Mouse (Mus musculus) lung, adult 2 months (tissue): ENCODE measurements at regions not wholly inside any gene's neighbourhood (a gene's known extent, or its start where the extent isn't known, plus 50 kb on each side); places are given as distances from the start of the nearest gene placed in this dataset.

Source experiments
- DNase-seq: peaks from one replicate; pipeline ENCODE4 v3.0.0; 2022
- H3K4me1 ChIP-seq: fragments of 200-500 bp; 2 replicates; pipeline ENCODE4 v1.6.1; 2011; ENCODE audit warnings: low read length; ENCODE audit not compliant: control insufficient read depth, insufficient read depth
- H3K4me3 ChIP-seq: fragments of 200-500 bp; replicated peaks from 2 replicates; pipeline ENCODE3; 2011; ENCODE audit warnings: low read depth, mild to moderate bottlenecking, control low read depth, low read length; ENCODE audit errors: extremely low read depth
- CTCF ChIP-seq: fragments of 200-500 bp; IDR thresholded peaks from 2 replicates; pipeline ENCODE4 v1.5.1; 2011; ENCODE audit warnings: mild to moderate bottlenecking, low read length, control low read depth; ENCODE audit not compliant: insufficient read depth
- POLR2A ChIP-seq: fragments of 200-500 bp; IDR thresholded peaks from 2 replicates; pipeline ENCODE4 v1.6.1; 2011; ENCODE audit warnings: low read depth, mild to moderate bottlenecking, control low read depth, low read length, borderline replicate concordance; ENCODE audit errors: extremely low read depth
- WGBS: fragments of 180-500 bp; shearing (Covaris S2); methylation state at CpG from one replicate; pipeline ENCODE4 v1.1.7; 2018; 5-methylcytosine and 5-hydroxymethylcytosine counted together

DNA sequence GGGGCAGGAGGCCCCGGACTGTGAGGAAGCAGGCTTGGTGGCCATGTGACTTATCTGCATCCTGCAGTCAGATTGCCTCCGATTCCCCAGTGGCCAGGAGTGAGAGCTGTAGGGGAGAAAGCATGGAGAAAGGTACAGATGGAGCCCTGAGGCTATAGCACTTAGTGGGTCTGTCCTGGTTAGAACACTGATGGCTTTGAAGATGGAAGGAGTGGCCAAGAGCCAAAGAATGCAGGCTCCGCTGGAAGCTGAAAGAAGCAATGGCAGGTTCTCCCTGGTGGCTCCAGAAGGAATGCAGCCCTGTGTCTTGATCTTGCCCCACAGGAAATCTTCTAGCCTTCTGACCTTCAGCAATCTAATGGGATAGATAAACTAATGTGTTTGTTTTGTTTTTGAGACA, 926.3 kb downstream of the 4930447A16Rik start:
- TF ChIP-seq POLR2A (no peak), CTCF (no peak)
- 79% methylated on average over 3 of the region's 3 CpGs for WGBS
- H3K4me1 ChIP-seq, result no peaks in the 10 kb centered on the region
- no peak for DNase-seq
- H3K4me3 ChIP-seq, result no peak overlapping the region

DNA sequence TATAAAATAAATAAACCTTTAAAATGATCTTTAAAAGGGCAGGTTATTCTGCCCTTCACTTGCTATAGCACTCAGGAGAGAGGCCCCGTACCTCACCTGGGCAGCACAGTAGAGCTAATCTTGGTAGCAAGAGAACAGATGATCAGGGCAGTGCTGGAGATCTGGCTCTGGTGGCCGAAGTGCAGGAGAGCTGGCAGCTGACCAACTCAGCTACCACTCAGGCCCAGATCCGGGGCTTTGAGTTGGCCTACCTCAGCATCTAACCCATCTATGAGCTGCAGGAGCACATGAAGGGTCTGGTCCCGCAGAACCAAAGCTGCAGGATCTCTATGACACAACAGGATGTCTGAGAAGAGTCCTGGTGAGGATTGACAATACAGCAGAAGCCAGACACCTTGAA, 928.0 kb downstream of the 4930447A16Rik start:
- no peak for TF ChIP-seq CTCF
- no peak for TF ChIP-seq POLR2A
- 75% methylated on average over 4 of the region's 4 CpGs for WGBS
- DNase-seq, result no peak
- Histone ChIP-seq H3K4me1 (no peaks in the 10 kb centered on the region), H3K4me3 (no peak overlapping the region)

DNA sequence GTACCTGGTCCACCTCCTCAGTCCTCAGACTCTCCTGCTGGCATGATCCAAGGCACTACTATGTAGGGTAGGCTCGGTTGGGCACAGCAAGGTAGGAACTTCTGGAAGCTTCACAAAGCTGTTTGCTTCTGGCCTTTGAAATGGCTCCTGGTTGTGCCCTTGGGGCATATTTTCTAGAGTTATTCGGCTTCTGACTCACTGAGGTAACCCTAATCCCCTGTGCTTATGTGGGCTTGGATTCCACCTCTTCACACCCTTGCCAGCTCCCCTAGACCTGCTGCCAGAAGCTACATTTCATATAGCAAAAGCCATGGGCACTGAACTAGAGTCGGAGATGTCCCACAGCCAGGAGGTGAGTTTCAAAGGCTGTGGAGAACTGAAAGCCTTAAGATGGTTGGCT, 933.7 kb downstream of the 4930447A16Rik start:
- Histone ChIP-seq H3K4me1 (no peaks in the 10 kb centered on the region), H3K4me3 (no peak overlapping the region)
- TF ChIP-seq POLR2A, result no peak
- TF ChIP-seq CTCF, result no peak
- no peak for DNase-seq
- 85% methylated on average over 3 of the region's 3 CpGs for WGBS

DNA sequence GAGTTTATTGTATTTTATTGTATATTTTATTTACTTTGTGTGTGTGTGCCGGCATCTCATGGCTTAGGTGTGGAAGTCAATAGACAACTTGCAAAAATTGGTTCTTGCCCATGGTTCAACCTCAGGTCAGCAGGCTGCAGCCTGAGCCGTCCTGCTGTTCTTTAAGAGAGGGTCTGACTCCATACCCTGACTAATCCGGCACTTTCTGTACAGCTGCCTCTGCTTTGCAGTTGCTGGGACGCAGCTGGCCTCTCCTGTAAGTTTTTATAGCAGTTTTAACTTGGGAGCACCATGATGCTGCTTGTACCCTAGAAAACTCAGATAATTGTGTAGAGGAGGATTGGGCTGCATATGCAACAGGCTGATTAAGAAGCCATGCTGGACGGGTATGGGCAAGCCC, 938.2 kb downstream of the 4930447A16Rik start:
- Histone ChIP-seq H3K4me1 (no peaks in the 10 kb centered on the region), H3K4me3 (no peak overlapping the region)
- no peak for DNase-seq
- 91% methylated on average over 5 of the region's 5 CpGs for WGBS
- TF ChIP-seq POLR2A, result no peak

DNA sequence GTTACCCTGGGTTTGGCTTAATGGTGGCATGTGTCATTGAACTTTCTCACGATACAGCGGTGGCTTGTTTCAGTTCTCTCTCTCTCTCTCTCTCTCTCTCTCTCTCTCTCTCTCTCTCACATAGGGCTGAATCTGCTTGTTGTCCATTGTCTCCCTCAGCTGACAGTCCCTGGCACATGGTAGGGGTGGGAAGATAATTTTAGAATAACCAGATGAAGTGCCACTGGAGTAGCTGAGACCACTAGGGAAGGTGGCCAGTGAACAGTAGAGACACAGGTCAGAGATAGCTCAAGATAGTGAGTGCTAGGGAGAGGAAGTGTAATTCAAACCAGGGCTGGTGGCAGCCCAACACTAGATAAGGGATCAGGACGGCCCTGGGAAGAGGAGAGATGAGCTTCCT, 938.7 kb downstream of the 4930447A16Rik start:
- TF ChIP-seq POLR2A (no peak), CTCF (no peak)
- DNase-seq, result no peak
- Histone ChIP-seq H3K4me3 (no peak overlapping the region), H3K4me1 (no peaks in the 10 kb centered on the region)
- 88% methylated on average over 3 of the region's 3 CpGs for WGBS

DNA sequence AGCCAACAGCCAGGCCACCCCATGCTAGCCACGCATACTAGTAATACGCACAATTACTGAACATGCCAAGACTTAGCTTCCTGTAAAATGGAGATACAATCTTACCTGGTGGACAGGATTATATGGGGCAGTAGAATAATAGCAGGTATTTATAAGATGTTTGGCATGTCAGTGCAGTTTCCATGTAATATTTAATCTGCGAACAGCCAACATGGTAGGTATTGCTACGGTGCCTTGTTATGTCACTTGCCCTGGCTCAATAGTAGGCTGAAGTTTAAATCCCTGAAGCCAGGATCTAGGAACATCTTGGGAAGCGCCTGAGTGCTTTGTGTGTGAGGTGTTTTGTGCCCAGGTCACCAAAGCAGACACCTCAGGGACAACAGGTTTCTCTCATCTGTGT, 942.3 kb downstream of the 4930447A16Rik start:
- 97% methylated on average over 5 of the region's 5 CpGs for WGBS
- no peaks in the 10 kb centered on the region for H3K4me1 ChIP-seq
- TF ChIP-seq CTCF, result no peak
- TF ChIP-seq POLR2A, result no peak
- no peak overlapping the region for H3K4me3 ChIP-seq
- DNase-seq, result no peak

DNA sequence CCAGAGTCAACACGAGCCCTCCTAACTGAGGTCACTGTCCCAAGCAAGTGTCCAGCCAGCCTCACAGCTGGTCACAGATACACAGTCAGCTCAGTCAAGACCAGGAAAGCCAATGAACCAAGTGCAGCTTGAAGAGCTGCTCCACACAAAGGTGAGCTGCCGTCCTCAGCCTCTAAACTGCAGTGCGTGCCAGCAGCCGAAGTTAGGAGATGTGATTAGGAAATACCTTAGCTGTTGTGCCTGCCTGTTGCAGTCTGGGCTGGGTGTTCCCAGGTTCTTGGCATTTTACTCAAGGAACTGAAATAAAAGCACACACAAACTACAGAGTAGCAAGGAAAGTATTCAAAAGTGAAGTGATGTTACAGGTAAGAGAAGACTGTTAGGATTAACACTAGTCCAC, 942.9 kb downstream of the 4930447A16Rik start:
- Histone ChIP-seq H3K4me1 (no peaks in the 10 kb centered on the region), H3K4me3 (no peak overlapping the region)
- 62% methylated on average over 4 of the region's 4 CpGs for WGBS
- no peak for DNase-seq
- no peak for TF ChIP-seq POLR2A
- no peak for TF ChIP-seq CTCF

DNA sequence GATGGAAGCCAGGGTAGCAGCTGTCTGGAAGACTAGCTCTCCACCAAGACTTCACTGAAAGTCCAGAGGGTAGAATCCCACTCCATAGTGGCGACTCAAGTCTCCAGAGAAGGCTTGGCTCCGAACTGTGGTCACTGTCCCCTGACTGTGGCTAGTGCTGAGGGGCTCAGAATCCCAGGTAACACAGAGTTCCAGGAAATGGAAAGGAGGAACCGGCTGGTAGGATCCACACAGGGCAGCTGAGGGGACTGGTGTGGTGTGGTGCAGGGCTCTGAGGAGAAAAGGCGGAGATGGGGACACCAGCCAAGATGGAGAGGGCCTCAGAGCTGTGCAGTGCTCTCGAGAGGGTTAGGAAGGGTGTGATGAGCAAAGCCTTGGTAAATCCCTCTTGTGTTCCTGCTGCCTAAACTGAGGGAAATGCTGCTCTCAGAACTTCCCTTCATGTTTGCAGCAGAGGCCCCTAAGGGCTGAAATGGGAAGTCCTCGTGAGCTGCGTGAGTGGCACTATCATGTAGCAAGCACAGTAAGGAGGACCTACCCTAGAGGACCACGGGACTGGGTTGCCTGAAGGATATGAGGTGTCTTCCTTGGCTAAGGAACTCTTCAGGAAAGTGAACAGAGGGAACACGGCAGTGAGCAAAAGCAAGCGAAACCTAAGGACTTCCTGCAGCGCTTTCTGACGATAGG, 946.2 kb downstream of the 4930447A16Rik start:
- Histone ChIP-seq H3K4me1 (peaks cover 3% of the 10 kb centered on the region), H3K4me3 (no peak overlapping the region)
- no peak for DNase-seq
- TF ChIP-seq POLR2A (no peak), CTCF (no peak)
- 70% methylated on average over 12 of the region's 12 CpGs for WGBS

DNA sequence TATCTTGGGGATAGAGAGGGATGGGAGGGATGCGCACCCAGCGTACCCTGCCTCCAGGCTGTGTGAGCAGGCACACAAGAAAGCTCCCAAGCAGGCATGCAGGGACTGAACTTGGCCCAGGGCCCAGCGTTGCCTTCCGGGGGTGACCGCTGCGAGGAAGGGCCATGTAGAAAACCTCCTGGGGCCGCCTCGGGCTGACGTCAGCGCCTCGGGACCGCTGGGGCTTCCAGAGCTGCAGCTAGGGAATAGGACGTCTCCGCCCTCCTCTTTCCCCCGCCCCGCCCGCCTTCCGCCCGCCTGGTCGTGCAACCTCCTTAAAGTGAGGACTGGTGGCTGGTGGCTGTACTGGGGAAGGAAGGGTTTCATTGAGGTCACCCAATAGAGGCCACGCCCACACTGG, 948.4 kb downstream of the 4930447A16Rik start:
- H3K4me1 ChIP-seq, result peaks cover 3% of the 10 kb centered on the region
- WGBS, result 4% methylated on average over 18 of the region's 21 CpGs
- TF ChIP-seq POLR2A (no peak), CTCF (no peak)
- peak overlapping the region; percentile 43 for H3K4me3 ChIP-seq
- DNase-seq, result peak; percentile 70

DNA sequence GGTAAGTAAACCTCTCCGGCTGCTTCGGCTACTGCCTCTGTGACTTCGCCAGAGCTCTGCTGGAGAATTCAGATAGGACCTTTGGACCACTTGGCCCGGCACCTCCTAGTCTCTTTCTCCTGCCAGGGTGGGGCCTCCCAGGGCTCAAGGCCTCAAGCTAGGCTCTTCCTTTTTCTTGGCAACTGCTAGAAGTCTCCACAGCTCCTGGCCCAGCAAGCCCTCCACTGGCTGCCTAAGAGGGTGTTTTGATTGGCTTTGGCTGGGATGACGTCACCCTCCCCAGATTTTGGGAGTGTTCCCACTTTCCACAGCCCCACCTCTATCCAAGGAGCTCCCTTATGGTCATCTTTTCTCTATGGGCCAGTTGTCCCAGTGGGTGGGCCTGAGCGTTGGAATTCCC, 949.4 kb downstream of the 4930447A16Rik start:
- peak; percentile 59 for DNase-seq
- Histone ChIP-seq H3K4me3 (no peak overlapping the region), H3K4me1 (peaks cover 3% of the 10 kb centered on the region)
- TF ChIP-seq POLR2A (no peak), CTCF (no peak)
- WGBS, result 58% methylated on average over 6 of the region's 6 CpGs
